Mouse (Mus musculus) inflammation-experienced regulatory T-cells, adult 16 weeks (primary cell): ENCODE measurements around the gene Satb2. TPM values are rescaled to one million over a fixed set of nuclear protein-coding genes. Genes with fewer than 3 reads are reported as not detected.

Experiments used
- polyA plus RNA-seq: library from polyadenylated mRNA; unstranded; fragments of 100-300 nt; shearing (Covaris generic); gene quantifications from one replicate; pipeline ENCODE4 v1.2.1, GENCODE M21; 2017

Gene Satb2
- not detected for polyA plus RNA-seq

GRCm38 (mm10) chr1:56978151-56978700, at the start of gene Satb2:
TSS of gene Satb2 (minus strand) at chr1:56978650.

